Mouse (Mus musculus) bone marrow macrophage, adult 2 months (primary cell): ENCODE measurements around the gene Syt2. TPM values are rescaled to one million over a fixed set of nuclear protein-coding genes. Genes with fewer than 3 reads are reported as not detected.

Experiments
- H3K27ac ChIP-seq: 2 replicates; pipeline ENCODE4 v1.5.1; 2012; ENCODE audit warnings: low read depth, low read length; ENCODE audit not compliant: insufficient read depth
- H3K4me1 ChIP-seq: 2 replicates; pipeline ENCODE4 v1.6.1; 2012; ENCODE audit warnings: low read length; ENCODE audit not compliant: control insufficient read depth, insufficient read depth
- H3K4me3 ChIP-seq: 2 replicates; pipeline ENCODE4 v1.5.1; 2012; ENCODE audit warnings: mild to moderate bottlenecking, low read length, moderate library complexity; ENCODE audit not compliant: insufficient read depth
- CTCF ChIP-seq: IDR thresholded peaks from 2 replicates; pipeline ENCODE4 v1.5.1; 2012; ENCODE audit warnings: low read depth, mild to moderate bottlenecking, low read length, moderate library complexity
- POLR2A ChIP-seq: IDR thresholded peaks from 2 replicates; pipeline ENCODE4 v1.6.1; 2012; ENCODE audit warnings: mild to moderate bottlenecking, low read depth, low read length, borderline replicate concordance
- polyA plus RNA-seq: library from polyadenylated mRNA; stranded (reverse); fragments of >200 nt; gene quantifications from 2 replicates; pipeline ENCODE4 v1.2.4, GENCODE M21; 2012; ENCODE audit not compliant: missing spikeins, insufficient read depth, insufficient read length

Gene Syt2
- polyA plus RNA-seq, 1 experiment: not detected

- TF ChIP-seq POLR2A (no peak), CTCF (no peak)
- H3K4me3 ChIP-seq: no peak overlapping the region
- peaks cover 34% of the 10 kb centered on the region for H3K4me1 ChIP-seq
- H3K27ac ChIP-seq: no peak overlapping the region
These were observed 130.9 kb downstream of the Syt2 start for GRCm38 (mm10) chr1:134777201-134777885.

GRCm38 (mm10) chr1:134777936-134778548 lies 131.6 kb downstream of the Syt2 start:
- H3K4me1 ChIP-seq: peaks cover 35% of the 10 kb centered on the region
- H3K4me3 ChIP-seq: no peak overlapping the region
- TF ChIP-seq POLR2A: no peak
- no peak for TF ChIP-seq CTCF
- H3K27ac ChIP-seq: no peak overlapping the region

- no peak overlapping the region for H3K4me3 ChIP-seq
- TF ChIP-seq CTCF (no peak), POLR2A (no peak)
- peaks cover 32% of the 10 kb centered on the region for H3K4me1 ChIP-seq
- H3K27ac ChIP-seq: no peak overlapping the region
These were observed 136.3 kb downstream of the Syt2 start for GRCm38 (mm10) chr1:134782797-134783196.

GRCm38 (mm10) chr1:134783958-134784357 lies 137.5 kb downstream of the Syt2 start:
- H3K4me1 ChIP-seq: peaks cover 36% of the 10 kb centered on the region
- no peak for TF ChIP-seq CTCF
- no peak for TF ChIP-seq POLR2A
- no peak overlapping the region for H3K27ac ChIP-seq
- H3K4me3 ChIP-seq: no peak overlapping the region

- no peak for TF ChIP-seq POLR2A
- TF ChIP-seq CTCF: no peak
- H3K27ac ChIP-seq: peak overlapping the region; percentile 64
These were observed 138.0 kb downstream of the Syt2 start for GRCm38 (mm10) chr1:134784481-134784880.

GRCm38 (mm10) chr1:134784911-134785310 lies 138.4 kb downstream of the Syt2 start:
- peak overlapping the region; percentile 28 for H3K4me3 ChIP-seq
- no peak for TF ChIP-seq CTCF
- TF ChIP-seq POLR2A: no peak
- H3K4me1 ChIP-seq: peaks cover 44% of the 10 kb centered on the region
- H3K27ac ChIP-seq: peak overlapping the region; percentile 64

More at GRCm38 (mm10) chr1:134784481-134784880, 138.0 kb downstream of the Syt2 start:
- H3K4me3 ChIP-seq: peak overlapping the region; percentile 28
- peaks cover 41% of the 10 kb centered on the region for H3K4me1 ChIP-seq

- no peak for TF ChIP-seq POLR2A
- TF ChIP-seq CTCF: no peak
- Histone ChIP-seq H3K4me1 (peaks cover 46% of the 10 kb centered on the region), H3K4me3 (no peak overlapping the region)
These were observed 141.6 kb downstream of the Syt2 start for GRCm38 (mm10) chr1:134788096-134788495.

GRCm38 (mm10) chr1:134790716-134791439 lies 144.4 kb downstream of the Syt2 start:
- no peak overlapping the region for H3K4me3 ChIP-seq
- H3K4me1 ChIP-seq: peaks cover 31% of the 10 kb centered on the region
- TF ChIP-seq POLR2A: no peak
- peak overlapping the region; percentile 38 for H3K27ac ChIP-seq

More at GRCm38 (mm10) chr1:134788096-134788495, 141.6 kb downstream of the Syt2 start:
- H3K27ac ChIP-seq: no peak overlapping the region

GRCm38 (mm10) chr1:134791456-134791855 lies 145.0 kb downstream of the Syt2 start:
- H3K4me1 ChIP-seq: peaks cover 31% of the 10 kb centered on the region
- TF ChIP-seq CTCF (no peak), POLR2A (no peak)
- H3K4me3 ChIP-seq: no peak overlapping the region
- no peak overlapping the region for H3K27ac ChIP-seq

- TF ChIP-seq CTCF (no peak), POLR2A (no peak)
- Histone ChIP-seq H3K4me3 (no peak overlapping the region), H3K4me1 (peaks cover 4% of the 10 kb centered on the region), H3K27ac (no peak overlapping the region)
These were observed 149.6 kb downstream of the Syt2 start for GRCm38 (mm10) chr1:134796076-134796475.
